Mouse (Mus musculus): ENCODE data around the gene Gp1ba.

Gene Gp1ba

DNA sequence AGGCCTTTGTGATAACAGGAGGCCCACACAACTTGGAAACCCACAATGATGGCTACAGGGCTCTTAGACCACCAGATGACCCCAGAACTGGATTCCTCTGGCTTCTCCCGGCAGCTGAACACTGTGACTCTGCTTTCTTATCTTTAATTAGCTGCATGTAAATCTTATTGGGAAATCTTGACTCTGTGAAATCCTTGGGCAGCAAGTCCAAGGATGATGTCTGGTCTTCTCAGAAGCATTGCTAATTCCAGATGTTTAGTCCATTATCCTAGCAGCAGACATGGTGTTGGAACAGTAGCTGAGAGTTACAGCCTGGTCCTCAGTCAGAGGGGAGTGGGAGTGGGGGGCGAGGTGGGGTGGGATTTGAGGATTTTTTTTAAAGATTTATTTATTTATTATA, 10.5 kb upstream of the Gp1ba start:
- WGBS, result 73% methylated on average over 2 of the region's 2 CpGs

DNA sequence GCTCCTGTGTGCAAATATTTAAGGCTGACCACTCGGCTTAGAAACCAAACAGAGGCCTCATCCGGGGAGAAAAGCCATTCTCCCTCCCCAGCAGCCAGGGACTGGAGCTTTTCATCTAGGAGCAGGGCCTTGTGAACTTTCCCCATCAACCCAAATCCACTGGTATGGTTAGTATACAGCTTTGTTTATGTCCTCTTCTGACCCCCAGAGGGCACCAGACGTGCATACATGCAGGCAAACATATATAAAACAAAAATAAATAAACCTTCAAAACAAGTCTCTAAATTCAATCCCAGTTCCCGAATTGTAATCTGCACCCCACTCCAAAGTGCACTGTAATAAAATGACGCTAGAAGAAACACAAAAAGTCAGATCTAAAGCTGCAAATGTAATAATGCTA, 9.4 kb upstream of the Gp1ba start:
- WGBS, result 56% methylated on average over 5 of the region's 5 CpGs

DNA sequence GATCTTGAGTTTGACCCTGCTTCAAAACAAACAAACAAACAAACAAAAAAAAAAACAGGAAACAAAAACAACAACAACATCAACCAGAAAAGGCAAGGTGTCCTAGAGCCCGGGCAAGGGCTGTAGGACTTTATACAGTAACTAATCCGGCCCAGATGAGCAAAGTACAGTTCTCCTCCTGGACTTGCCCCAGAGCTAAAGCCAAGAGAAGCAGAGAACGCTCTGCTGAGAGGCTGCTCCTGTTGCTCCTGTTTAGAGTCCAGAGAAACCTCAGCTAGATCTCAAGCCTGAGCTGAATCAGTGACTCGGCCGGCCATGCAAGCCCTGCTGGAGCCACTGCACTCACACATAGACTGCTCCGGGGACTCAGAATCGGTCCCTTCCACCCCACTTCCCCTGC, 8.8 kb upstream of the Gp1ba start:
- WGBS, result 74% methylated on average over 7 of the region's 7 CpGs

DNA sequence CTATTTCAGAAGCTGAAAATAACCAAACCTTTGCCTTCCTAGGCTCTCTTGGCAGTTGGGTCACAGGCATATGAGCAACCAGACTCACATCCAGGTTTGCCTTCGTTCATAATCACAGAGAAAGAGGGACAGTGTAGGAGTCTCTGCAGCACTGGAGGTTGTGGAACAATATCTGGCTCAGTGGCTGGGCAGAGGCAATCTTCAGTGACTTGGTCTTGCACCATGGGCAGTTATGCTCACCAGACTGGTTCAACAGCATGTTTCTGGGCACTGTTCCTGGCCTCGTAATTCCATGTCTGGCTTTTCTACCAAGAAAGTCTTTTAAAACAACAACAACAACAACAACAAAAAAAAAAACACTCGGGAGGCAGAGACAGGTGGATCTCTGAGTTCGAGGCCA, 3.3 kb upstream of the Gp1ba start:
- WGBS, result 81% methylated on average over 4 of the region's 4 CpGs

DNA sequence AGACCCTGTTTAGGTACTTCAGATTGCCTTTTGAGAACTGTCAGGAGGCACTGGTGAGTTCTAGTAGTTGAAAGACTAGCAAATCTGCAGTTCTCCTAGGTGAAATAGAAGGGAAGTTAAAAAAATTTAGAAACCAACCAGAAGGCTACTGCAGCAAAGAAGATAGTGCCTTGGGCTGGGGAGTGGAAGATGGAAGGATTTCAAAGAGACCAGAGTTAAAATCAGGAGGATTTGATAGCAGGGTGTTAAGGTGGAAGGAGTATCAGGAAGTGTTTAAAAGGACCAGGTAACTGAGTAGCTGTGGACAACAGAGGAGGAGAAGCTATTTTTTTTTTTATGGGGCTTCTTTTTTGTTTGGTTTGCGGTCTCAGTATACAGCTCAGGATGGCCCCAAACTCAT, 1.2 kb upstream of the Gp1ba start:
- 96% methylated on average over 1 of the region's 1 CpGs for WGBS

DNA sequence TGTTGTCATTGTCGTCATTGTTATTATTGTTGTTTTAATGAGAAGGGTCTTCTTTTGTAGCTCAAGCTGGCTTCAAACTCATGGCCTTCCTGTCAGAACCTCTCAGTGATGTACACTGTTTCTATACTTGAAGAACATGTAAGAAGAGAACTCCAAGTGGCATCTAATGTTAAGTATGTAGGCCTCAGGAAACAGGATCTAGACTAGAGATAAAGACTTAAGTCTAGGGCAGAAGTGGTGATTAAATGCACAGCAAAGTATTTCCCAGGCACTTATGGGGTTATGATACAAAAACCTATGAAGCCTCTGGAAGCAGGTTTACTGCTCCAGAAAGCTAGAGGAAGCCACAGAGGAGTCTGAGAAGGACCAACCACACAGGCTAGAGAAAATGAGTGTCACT, 629 bp upstream of the Gp1ba start:
- 90% methylated on average over 1 of the region's 1 CpGs for whole genome bisulfite sequencing

DNA sequence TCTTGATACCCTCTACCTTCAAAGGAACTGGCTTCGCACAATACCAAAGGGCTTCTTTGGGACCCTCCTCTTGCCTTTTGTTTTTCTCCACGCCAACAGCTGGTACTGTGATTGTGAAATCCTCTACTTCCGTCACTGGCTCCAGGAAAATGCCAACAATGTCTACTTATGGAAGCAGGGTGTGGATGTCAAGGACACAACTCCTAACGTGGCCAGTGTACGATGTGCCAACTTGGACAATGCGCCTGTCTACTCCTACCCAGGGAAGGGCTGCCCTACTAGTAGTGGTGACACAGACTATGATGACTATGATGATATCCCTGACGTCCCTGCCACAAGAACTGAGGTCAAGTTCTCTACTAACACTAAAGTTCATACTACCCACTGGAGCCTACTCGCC, 1.1 kb downstream of the Gp1ba start:
- WGBS, result 78% methylated on average over 8 of the region's 8 CpGs

DNA sequence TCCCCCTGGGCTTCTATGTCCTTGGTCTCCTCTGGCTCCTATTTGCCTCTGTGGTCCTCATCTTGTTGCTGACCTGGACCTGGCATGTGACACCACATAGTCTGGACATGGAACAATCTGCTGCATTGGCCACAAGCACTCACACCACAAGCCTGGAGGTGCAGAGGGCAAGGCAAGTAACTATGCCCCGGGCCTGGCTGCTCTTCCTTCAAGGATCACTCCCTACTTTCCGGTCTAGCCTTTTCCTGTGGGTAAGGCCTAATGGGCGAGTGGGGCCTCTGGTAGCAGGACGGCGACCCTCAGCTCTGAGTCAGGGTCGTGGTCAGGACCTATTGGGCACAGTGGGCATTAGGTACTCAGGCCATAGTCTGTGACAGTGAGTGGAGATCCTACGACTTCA, 2.3 kb downstream of the Gp1ba start:
- 85% methylated on average over 7 of the region's 7 CpGs for WGBS

DNA sequence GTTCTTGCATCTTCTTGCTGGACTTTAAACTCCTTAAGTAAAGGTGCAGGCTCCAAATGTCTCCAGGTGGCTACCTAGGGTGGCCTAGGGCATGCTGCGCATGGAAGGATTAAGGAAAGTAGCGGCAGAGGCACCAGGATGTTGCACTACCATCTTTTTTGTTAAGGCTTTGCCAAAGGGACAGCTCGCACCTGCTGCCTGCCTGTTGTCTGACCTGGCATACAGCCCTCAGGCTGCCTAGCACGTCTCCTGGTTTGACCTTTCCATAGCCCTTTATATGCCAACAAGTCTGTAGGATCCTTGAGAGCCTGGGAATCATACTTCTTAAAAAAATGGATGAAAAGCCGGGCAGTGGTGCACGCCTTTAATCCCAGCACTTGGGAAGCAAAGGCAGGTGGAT, 4.1 kb downstream of the Gp1ba start:
- 92% methylated on average over 6 of the region's 6 CpGs for WGBS

DNA sequence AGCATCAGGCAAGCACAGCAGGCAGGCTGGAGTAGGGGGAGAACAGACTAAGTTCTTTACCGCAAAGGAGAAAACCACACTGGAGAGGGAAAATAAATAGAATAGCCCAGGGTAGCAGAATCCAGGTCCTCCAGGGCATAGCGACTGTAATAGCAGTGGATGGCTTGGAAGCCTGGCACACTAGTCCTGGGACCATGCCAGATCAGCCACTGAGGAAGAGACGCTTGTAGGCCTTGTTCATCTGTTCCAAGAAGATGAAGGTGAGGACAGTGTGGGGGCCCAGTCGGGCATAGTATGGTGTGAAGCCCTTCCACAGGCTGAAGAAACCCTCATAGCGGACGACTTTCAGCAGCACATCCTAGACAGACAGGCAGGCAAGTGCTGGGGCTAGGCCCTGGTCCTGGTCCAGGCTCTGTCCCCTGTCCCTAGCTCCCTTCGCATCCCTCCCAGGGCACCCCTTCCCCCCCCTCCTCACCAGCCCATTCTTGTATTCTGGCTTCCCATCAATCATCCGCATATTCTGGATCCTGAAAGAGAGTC, 5.7 kb downstream of the Gp1ba start:
- 84% methylated on average over 8 of the region's 8 CpGs for WGBS

DNA sequence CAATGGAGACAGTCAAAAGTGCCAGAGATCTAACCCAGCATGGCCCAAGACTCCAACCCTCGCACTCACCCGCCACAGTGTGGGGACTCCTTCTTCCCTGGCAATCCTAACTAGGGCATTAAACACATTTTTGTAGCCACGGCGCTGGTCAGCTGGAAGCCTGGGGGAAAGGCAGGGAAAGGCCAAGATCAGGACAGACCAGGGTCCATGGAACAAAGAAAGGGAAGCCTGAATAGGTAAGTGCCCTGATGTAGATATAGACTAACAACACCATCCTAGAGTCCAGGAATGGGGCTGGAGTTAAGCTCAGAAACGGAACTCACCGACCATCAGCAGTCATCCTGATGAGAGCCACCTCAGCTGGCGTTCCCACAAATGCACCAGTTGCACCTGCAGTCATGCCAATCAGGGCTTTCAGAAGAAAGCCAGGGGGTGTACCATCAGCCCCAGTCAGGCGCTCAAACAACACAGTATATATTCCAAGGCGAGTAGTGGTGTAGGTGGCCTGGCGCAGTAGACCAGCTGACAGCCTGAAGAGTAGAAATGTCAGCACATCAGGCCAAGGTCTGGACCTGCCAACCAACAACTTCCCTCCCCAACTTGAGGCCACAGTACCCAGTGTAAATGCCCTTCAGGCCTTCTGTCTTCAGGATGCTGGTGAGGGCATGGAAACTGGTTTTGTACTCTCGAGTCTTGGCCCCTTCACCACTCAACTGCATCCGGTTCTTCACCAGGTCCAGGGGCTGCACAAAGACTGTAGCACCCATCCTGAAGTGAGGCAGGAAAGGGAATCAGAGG, 6.7 kb downstream of the Gp1ba start:
- 82% methylated on average over 12 of the region's 12 CpGs for WGBS

DNA sequence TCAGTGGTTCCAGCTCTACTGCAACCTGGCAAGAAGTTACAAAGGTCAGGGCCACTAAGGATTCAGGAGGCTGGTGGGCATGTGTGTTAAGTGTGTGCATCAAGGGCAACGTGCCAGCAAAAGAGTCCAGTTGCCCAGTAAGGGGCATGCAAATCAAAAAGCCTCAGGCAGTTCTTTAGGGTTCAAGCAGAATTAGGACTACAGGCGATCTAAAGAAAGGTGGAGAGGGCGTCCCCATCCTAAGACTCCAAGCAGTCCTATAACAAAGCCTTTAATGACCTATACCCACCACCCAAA, 7.3 kb downstream of the Gp1ba start:
- 11% methylated on average over 3 of the region's 3 CpGs for WGBS

DNA sequence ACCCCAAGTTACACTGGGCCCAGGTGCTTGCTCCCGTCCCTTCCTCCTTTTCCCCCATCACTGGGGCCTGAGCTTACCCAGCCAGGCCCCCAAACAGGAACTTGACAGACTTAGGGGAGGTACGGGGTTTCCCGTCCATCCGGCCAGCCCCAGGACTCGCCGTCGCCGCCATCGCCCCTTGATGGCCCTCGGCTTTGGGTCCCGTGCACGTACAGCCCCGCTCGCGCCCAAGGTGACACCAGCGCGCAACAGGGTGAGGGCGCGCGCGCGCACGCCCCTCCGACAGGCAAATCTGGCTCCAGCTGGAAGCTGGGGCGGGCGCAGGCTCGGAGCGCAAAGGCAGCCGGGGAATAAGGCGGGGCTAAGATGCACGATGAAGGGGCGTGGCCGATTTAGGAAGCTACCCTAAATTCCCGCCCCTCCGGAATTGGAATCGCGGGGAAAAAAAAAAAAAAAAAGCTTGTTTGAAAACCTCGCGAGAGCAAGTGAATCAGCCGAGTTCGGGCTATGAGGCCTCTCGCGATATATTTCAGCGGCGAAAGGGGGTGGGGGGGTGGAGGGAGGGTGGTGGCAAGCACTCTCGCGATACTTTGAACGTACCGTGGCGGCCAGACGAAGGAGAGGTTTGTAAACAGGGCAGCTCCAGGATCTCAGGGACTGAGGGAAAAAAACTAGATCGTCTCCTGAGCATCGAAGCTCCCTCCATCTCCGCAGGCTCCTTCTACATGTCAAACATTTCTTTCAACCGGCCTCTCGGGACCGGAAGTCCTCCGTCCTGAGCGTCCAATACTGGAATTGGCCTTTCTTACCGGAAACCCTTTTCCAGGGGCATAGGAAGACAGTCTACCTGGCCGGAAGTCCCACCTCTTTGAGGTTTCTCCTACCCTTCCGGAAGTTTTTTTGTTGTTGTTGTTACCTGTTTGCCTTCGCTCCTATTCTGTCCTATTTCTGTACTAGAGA, 8.0 kb downstream of the Gp1ba start, which contains the start of the genes Rnf167 and Slc25a11:
Gene Rnf167, plus strand, starts transcription at position 545 of the 960 bp plus-strand sequence.
Gene Slc25a11, minus strand, starts transcription at position 789 of the 960 bp plus-strand sequence.
- under 1% methylated on average over 63 of the region's 63 CpGs for WGBS

DNA sequence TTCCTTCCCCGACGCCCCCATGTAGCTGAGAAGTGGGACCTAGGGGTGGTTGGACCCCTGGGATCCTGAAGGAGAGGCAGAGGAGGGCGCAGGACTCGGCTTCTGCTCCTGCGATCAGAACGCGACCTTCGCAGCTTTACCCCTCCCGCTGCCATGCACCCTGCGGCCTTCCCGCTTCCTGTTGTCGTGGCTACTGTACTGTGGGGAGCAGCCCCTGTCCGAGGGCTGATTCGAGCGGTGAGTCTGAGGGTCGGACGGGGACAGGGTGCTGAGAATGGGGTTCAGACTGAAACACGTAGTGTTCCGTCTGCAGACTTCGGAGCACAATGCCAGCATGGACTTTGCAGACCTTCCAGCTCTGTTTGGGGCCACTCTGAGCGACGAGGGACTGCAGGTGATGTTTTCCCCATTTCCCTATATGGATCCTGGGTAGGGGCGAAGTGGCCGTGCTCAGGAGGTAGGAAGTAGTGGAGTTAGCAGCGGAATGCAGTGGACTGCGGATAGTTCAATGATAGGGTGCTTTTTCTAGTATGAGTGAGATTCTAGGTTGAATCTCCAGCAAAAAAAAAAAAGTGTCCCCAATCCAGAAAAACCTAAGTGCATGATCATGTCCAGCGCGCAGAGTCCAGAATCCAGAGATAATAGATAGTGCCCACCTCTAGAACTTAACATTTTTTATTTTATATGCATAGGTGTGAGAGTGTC, 8.9 kb downstream of the Gp1ba start:
- WGBS, result 4% methylated on average over 28 of the region's 28 CpGs

DNA sequence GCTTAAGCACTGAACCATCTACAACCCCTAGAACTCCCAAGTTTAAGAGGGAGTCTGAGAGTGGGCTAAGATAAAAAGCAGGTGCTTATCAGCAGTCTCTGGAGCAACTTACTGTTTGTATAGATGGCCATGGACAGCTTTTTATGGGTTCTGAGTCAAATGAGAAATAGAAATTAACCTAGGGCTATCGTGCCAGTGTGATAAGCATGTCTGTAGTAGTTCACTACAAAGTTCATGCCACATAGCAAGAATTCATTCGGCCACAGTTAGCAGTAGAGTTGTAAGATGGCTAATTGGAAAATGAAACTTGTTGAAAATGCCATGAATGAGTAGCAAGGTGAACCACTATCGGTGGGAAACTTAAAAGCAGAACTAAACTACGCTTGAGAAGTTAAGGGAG, 9.6 kb downstream of the Gp1ba start:
- 71% methylated on average over 4 of the region's 4 CpGs for WGBS

DNA sequence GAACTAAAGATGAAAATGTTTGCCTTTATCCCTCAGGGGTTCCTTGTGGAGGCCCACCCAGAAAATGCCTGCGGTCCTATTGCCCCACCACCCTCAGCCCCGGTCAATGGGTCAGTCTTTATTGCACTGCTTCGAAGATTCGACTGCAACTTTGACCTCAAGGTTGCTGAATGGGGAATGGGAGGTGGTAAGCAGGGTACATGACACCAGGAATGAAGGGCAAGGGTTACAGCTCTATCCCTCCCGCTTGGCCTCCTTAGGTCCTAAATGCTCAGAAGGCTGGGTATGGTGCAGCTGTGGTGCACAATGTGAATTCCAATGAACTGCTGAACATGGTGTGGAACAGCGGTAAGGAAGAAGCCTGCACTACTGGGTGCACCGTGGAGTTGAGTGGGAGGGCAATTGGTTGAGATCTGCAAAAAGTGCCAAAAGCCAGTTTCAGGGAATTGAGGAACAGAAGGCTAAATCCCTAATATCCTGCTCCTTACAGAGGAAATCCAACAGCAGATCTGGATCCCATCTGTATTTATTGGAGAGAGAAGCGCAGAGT, 10.3 kb downstream of the Gp1ba start:
- WGBS, result 75% methylated on average over 8 of the region's 8 CpGs

DNA sequence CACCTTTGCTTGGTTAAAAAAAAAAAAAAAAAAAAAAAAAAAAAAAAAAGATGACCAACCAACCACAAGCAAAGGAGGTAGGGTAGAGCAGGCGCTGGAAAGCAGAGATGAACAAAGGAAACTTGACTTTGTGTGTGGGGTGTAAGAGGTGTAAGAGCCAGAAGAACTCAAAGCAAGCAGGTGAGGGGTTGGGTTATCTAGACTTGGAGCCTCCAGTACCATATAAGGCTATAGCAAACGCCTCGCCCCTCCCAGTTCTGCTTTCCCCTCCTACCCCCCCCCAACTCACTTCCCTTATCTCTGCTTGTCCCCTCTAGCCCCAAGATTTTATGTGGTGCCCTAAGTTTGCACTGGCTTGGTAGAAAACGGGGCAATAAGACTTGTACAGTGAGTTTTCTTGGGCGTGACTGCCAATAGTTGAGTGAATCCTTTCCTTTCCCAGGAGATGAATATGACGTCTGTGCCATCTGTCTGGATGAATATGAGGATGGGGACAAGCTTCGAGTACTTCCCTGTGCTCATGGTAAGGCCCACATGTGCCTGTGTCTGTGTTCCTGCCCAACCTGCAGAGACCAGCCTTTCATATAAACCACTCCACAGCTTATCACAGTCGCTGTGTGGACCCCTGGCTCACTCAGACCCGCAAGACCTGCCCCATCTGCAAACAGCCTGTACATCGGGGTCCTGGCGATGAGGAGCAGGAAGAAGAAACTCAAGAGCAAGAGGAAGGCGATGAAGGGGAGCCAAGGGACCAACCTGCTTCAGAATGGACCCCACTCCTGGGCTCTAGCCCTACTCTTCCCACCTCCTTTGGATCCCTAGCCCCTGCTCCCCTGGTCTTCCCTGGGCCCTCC, 11.6 kb downstream of the Gp1ba start:
- WGBS, result 58% methylated on average over 12 of the region's 12 CpGs

DNA sequence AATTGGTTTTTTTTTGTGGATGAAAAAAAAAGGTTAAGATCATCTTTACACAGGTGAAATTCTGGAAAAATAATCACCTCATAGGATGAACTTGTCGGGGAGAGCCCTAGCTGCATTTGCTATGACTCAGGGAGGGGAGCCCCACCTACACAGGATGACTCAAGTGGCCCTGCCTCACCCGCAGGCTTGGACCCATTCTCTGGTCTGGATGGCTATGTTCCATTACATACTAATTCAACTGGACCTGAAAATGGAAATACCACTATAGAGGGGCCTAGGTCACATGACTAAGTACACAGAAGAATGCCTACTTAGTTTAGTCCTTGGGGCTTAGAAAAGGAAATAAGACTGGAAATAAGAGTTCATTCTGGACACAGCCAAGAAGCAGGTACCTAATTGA, 12.5 kb downstream of the Gp1ba start:
- 31% methylated on average over 2 of the region's 2 CpGs for WGBS

DNA sequence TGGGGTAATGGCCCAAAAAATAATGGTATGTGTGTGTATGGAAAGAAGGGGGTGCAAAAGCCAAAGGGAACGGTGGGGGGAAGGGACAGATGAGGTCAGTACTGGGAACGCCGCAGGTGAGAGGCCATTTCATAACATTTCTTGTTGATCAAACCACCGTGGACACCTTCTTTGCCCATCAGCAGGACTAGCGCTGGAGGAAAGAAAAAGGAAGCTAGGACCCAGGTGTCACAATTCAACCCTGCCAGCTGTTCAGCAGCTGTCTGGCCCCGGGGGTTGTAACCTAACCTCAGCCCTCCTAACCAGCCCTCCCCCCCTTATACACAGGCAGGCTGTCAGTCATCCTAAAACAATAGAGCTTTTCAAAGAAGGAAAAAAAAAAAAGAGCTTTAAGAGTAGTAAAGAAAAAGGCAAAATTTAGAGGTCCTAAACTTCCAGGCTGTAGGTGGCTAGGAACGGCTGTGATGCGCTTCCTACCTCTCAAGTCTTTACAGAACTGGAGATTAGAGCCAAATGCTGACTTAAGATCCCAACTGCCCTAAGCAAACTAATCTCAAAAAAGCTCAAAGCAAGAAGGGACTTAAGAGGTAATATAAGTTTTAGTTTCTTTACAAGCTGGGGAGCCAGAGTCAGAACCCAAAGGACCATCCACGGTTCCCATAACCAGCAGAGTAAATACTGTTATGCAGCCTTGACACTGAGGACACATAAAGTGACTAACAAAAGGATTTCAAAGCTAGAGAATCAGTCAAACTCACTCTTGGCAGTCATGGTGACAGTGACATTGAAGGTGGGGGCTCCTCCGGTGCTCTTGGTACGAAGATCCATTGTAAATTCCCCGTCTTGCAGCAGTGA, 13.3 kb downstream of the Gp1ba start:
- 35% methylated on average over 12 of the region's 12 CpGs for WGBS

DNA sequence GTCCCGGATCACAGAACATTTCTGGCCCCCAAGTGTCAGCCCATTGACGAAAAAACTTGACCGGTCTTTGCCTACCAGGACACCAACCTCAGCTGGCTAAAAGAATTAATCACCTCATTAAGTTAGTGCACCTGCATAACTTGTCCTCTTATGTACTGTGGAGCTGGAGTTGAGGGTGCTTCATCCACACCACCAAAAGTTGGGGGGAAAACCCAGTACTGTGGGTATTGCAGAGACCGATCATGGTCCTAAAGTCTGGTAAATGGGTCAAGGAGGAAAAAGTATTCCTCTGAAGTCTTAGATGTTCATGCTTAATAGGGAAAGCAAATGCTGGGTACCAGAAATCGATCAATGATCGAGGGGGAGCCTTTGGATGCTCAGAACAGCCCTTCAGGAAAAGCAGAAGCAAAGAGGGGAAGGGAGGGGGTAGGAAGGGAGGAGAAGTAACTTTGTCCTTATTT, 14.0 kb downstream of the Gp1ba start:
- 35% methylated on average over 6 of the region's 6 CpGs for WGBS

Measured in cerebral cortex, adult 2 months (tissue).